Mouse (Mus musculus) hindbrain, postnatal 0 days (tissue): ENCODE measurements around the gene Fgfr3. TPM values are rescaled to one million over a fixed set of nuclear protein-coding genes. Genes with fewer than 3 reads are reported as not detected.
A peak's percentile ranks its signal among the peaks of the same experiment; 100 is the strongest.

Experiments
- ATAC-seq: fragments of 200-750 bp; cut with Nextera tagmentation; 2 replicates; pipeline ENCODE4 v1.8.0; 2017; ENCODE audit warnings: mild to moderate bottlenecking, moderate TSS enrichment, moderate library complexity
- DNase-seq: peaks from one replicate; pipeline ENCODE4 v3.0.0-alpha.2; 2015; ENCODE audit warnings: low spot score
- H3K27ac ChIP-seq: fragments of 300-500 bp; sonication (generic); 2 replicates; pipeline ENCODE4 v1.5.1; 2014; ENCODE audit warnings: mild to moderate bottlenecking
- H3K27me3 ChIP-seq: fragments of 300-500 bp; sonication (generic); 2 replicates; pipeline ENCODE4 v1.6.1; 2014; ENCODE audit warnings: low read length, mixed read lengths; ENCODE audit not compliant: insufficient read depth
- H3K36me3 ChIP-seq: fragments of 300-500 bp; sonication (generic); 2 replicates; pipeline ENCODE4 v1.6.1; 2014; ENCODE audit warnings: low read length, mixed read lengths; ENCODE audit not compliant: insufficient read depth
- H3K4me1 ChIP-seq: fragments of 300-500 bp; sonication (generic); 2 replicates; pipeline ENCODE4 v1.6.1; 2014; ENCODE audit warnings: antibody characterized with exemption, low read length, mixed read lengths; ENCODE audit not compliant: insufficient read depth
- H3K4me2 ChIP-seq: fragments of 300-500 bp; sonication (generic); 2 replicates; pipeline ENCODE4 v1.6.1; 2014; ENCODE audit warnings: low read depth, mild to moderate bottlenecking, low read length, moderate library complexity, mixed read lengths
- H3K4me3 ChIP-seq: fragments of 300-500 bp; sonication (generic); 2 replicates; pipeline ENCODE4 v1.5.1; 2014; ENCODE audit warnings: low read length
- H3K9ac ChIP-seq: fragments of 300-500 bp; sonication (generic); replicated peaks from 2 replicates; pipeline ENCODE4 v1.6.1; 2014; ENCODE audit warnings: mild to moderate bottlenecking, low read length, moderate library complexity, mixed read lengths
- H3K9me3 ChIP-seq: fragments of 300-500 bp; sonication (generic); 2 replicates; pipeline ENCODE4 v1.6.1; 2016; ENCODE audit warnings: low read length, mixed read lengths
- CTCF ChIP-seq: IDR thresholded peaks from 2 replicates; pipeline ENCODE4 v1.5.1; 2016; ENCODE audit warnings: antibody characterized with exemption, control low read depth, low read depth
- WGBS: fragments of 180-500 bp; shearing (Covaris S2); extraction: QIAGEN DNeasy Blood & Tissue Kit; methylation state at CpG from one replicate; pipeline ENCODE4 v1.1.7; 2014; 5-methylcytosine and 5-hydroxymethylcytosine counted together
- polyA plus RNA-seq: library from polyadenylated mRNA; unstranded; fragments of >200 nt; fragmentation: Nextera tagmentation; extraction: Ambion mirVana; gene quantifications from 2 replicates; pipeline ENCODE4 v1.2.1, GENCODE M21; 2015
- total RNA-seq: library from RNA; depleted of rRNA; stranded (reverse); fragments of >200 nt; gene quantifications from 2 replicates; pipeline ENCODE4 v1.2.3, GENCODE M21; 2014

The Fgfr3 gene
- total and polyA plus RNA-seq, 2 experiments from 2014 or later: 43.5 to 148 TPM

- no peak for TF ChIP-seq CTCF
- no peak overlapping the region for H3K4me2 ChIP-seq
- 56% methylated on average over 5 of the region's 5 CpGs for WGBS
- no peaks in the 10 kb centered on the region for H3K36me3 ChIP-seq
- H3K9me3 ChIP-seq: no peaks in the 10 kb centered on the region
- no peak for DNase-seq
- no peak overlapping the region for H3K27ac ChIP-seq
- H3K4me1 ChIP-seq: 0 out of 2 replicates have a peak, but pooled peaks cover 10% of the 10 kb centered on the region
- H3K4me3 ChIP-seq: no peak overlapping the region
- H3K9ac ChIP-seq: no peak overlapping the region
- H3K27me3 ChIP-seq: 0 out of 2 replicates have a peak, but pooled peaks cover 4% of the 10 kb centered on the region
- no peak for ATAC-seq
Measured at GRCm38 (mm10) chr5:33718460-33718859, 3.0 kb upstream of the Fgfr3 start.

- no peaks in the 10 kb centered on the region for H3K36me3 ChIP-seq
- no peak for DNase-seq
- peak overlapping the region; percentile 95 for H3K4me2 ChIP-seq
- peaks cover 19% of the 10 kb centered on the region; the same call in 1 of the 2 replicates for H3K27me3 ChIP-seq
- no peak overlapping the region for H3K9ac ChIP-seq
- no peak for ATAC-seq
- 0 out of 2 replicates have a peak, but pooled peaks cover 10% of the 10 kb centered on the region for H3K4me1 ChIP-seq
- 13% methylated on average over 8 of the region's 8 CpGs for WGBS
- no peak for TF ChIP-seq CTCF
- peak overlapping the region; percentile 62 for H3K4me3 ChIP-seq
- no peak overlapping the region for H3K27ac ChIP-seq
- H3K9me3 ChIP-seq: no peaks in the 10 kb centered on the region
Measured at GRCm38 (mm10) chr5:33720852-33721490, 503 bp upstream of the Fgfr3 start.

- DNase-seq: no peak
- H3K4me1 ChIP-seq: 0 out of 2 replicates have a peak, but pooled peaks cover 10% of the 10 kb centered on the region
- peak overlapping the region; percentile 95 for H3K4me2 ChIP-seq
- no peaks in the 10 kb centered on the region for H3K9me3 ChIP-seq
- peak overlapping the region; percentile 74 for H3K27ac ChIP-seq
- no peak for ATAC-seq
- peak overlapping the region; percentile 62 for H3K4me3 ChIP-seq
- peak overlapping the region; percentile 70 for H3K9ac ChIP-seq
- H3K36me3 ChIP-seq: no peaks in the 10 kb centered on the region
- TF ChIP-seq CTCF: peak; percentile 32
- H3K27me3 ChIP-seq: peaks cover 19% of the 10 kb centered on the region; the same call in 1 of the 2 replicates
- under 1% methylated on average over 53 of the region's 53 CpGs for WGBS
Measured at GRCm38 (mm10) chr5:33722266-33723018, 968 bp downstream of the Fgfr3 start.

GRCm38 (mm10) chr5:33723019-33723640 lies 1.7 kb downstream of the Fgfr3 start:
- DNase-seq (peak; percentile 35), ATAC-seq (0 out of 2 replicates have a peak, but pooled peaks have one; percentile 8)
- peak overlapping the region; percentile 95 for H3K4me2 ChIP-seq
- H3K27ac ChIP-seq: peak overlapping the region; percentile 74
- H3K4me1 ChIP-seq: 0 out of 2 replicates have a peak, but pooled peaks cover 10% of the 10 kb centered on the region
- no peak for TF ChIP-seq CTCF
- no peaks in the 10 kb centered on the region for H3K36me3 ChIP-seq
- H3K4me3 ChIP-seq: peak overlapping the region; percentile 62
- no peaks in the 10 kb centered on the region for H3K9me3 ChIP-seq
- peak overlapping the region; percentile 70 for H3K9ac ChIP-seq
- under 1% methylated on average over 60 of the region's 61 CpGs for WGBS
- peaks cover 19% of the 10 kb centered on the region; the same call in 1 of the 2 replicates for H3K27me3 ChIP-seq

GRCm38 (mm10) chr5:33723641-33724465 lies 2.4 kb downstream of the Fgfr3 start:
- 0 out of 2 replicates have a peak, but pooled peaks cover 10% of the 10 kb centered on the region for H3K4me1 ChIP-seq
- DNase-seq (peak; percentile 39), ATAC-seq (no peak)
- no peaks in the 10 kb centered on the region for H3K9me3 ChIP-seq
- peak overlapping the region; percentile 70 for H3K9ac ChIP-seq
- H3K4me3 ChIP-seq: peak overlapping the region; percentile 62
- TF ChIP-seq CTCF: no peak
- peaks cover 19% of the 10 kb centered on the region; the same call in 1 of the 2 replicates for H3K27me3 ChIP-seq
- peak overlapping the region; percentile 95 for H3K4me2 ChIP-seq
- H3K36me3 ChIP-seq: no peaks in the 10 kb centered on the region
- H3K27ac ChIP-seq: peak overlapping the region; percentile 74
- 6% methylated on average over 36 of the region's 36 CpGs for WGBS
